Mouse (Mus musculus) intestine, embryonic 16.5 days (tissue): ENCODE data around the gene Cacna2d1. TPM values are rescaled to one million over a fixed set of nuclear protein-coding genes. Genes with fewer than 3 reads are reported as not detected.

Source experiments
- ATAC-seq: fragments of 200-750 bp; cut with Nextera tagmentation; 2 replicates; pipeline ENCODE4 v1.8.0; 2017; ENCODE audit warnings: moderate TSS enrichment, moderate library complexity
- H3K27ac ChIP-seq: fragments of 300-500 bp; sonication (generic); 2 replicates; pipeline ENCODE4 v1.5.1; 2014; ENCODE audit warnings: mild to moderate bottlenecking, low read length
- H3K27me3 ChIP-seq: fragments of 300-500 bp; sonication (generic); replicated peaks from 2 replicates; pipeline ENCODE4 v1.6.1; 2014; ENCODE audit warnings: low read length, control low read depth, mixed read lengths; ENCODE audit not compliant: control insufficient read depth, insufficient read depth
- H3K36me3 ChIP-seq: fragments of 300-500 bp; sonication (generic); 2 replicates; pipeline ENCODE4 v1.6.1; 2014; ENCODE audit warnings: low read length, control low read depth; ENCODE audit not compliant: control insufficient read depth, insufficient read depth
- H3K4me1 ChIP-seq: fragments of 300-500 bp; sonication (generic); 2 replicates; pipeline ENCODE4 v1.6.1; 2014; ENCODE audit warnings: low read length, control low read depth, mixed read lengths; ENCODE audit not compliant: control insufficient read depth, insufficient read depth
- H3K4me2 ChIP-seq: fragments of 300-500 bp; sonication (generic); 2 replicates; pipeline ENCODE4 v1.6.1; 2014; ENCODE audit warnings: low read depth, low read length, control low read depth
- H3K4me3 ChIP-seq: fragments of 300-500 bp; sonication (generic); 2 replicates; pipeline ENCODE4 v1.5.1; 2014; ENCODE audit warnings: mild to moderate bottlenecking, low read length
- H3K9ac ChIP-seq: fragments of 300-500 bp; sonication (generic); 2 replicates; pipeline ENCODE4 v1.6.1; 2014; ENCODE audit warnings: low read depth, low read length
- H3K9me3 ChIP-seq: fragments of 300-500 bp; sonication (generic); 2 replicates; pipeline ENCODE4 v1.6.1; 2016; ENCODE audit warnings: low read length, control low read depth; ENCODE audit not compliant: control insufficient read depth
- WGBS: fragments of 180-500 bp; shearing (Covaris S2); extraction: QIAGEN DNeasy Blood & Tissue Kit; methylation state at CpG from one replicate; pipeline ENCODE4 v1.1.7; 2014; 5-methylcytosine and 5-hydroxymethylcytosine counted together
- polyA plus RNA-seq: library from polyadenylated mRNA; unstranded; fragments of >200 nt; fragmentation: Nextera tagmentation; extraction: Ambion mirVana; gene quantifications from 2 replicates; pipeline ENCODE4 v1.2.1, GENCODE M21; 2015

Cacna2d1 gene
- polyA plus RNA-seq, 1 experiment from 2014 or later: 8.9 TPM

DNA sequence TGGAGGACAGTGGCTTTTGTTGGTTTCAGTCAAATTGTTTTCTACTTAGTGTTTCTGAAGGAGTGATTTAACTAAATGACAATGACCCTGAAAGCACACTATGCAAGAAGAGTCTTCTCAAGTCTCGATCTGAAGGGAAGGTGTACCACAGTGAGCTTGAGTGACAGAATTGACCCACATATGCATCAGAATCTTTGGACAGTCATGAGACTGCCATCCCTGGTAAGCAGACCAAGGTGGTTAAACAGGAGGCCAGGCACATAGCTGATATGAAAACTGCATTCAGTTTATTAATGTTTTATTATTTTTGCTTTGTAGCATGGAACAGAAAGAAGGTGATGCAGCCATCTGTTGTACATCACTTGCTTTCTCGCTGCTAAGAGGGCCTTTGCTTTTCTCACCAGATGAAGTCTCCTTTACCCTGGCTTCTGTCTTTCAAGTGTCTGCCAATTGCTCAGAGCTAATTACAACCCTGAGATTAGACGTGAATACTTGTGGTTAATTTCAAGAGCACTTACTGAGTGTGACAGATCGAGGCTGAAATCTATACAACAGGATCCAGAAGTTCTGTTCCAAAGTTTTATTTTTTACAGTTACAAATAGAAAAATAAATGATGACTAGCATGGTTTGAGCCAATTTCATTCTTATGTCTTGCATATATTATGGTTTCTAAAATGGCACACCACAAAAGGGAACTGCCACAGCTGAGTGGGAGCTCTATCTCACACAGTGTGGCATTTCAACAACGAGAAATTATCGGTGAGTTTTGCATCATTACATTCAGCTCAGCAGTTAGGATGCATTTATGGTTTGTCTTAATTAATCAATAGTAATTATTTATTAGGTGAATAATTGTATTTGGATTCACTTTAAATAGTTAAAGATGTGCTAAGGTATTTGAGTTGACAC lies 221.1 kb downstream of the Cacna2d1 start:
- no peaks in the 10 kb centered on the region for H3K27me3 ChIP-seq
- no peak overlapping the region for H3K27ac ChIP-seq
- no peak for ATAC-seq
- H3K9me3 ChIP-seq: no peaks in the 10 kb centered on the region
- H3K9ac ChIP-seq: no peak overlapping the region
- no peak overlapping the region for H3K4me2 ChIP-seq
- 73% methylated on average over 6 of the region's 6 CpGs for WGBS
- no peaks in the 10 kb centered on the region for H3K36me3 ChIP-seq
- no peaks in the 10 kb centered on the region for H3K4me1 ChIP-seq
- no peak overlapping the region for H3K4me3 ChIP-seq

GRCm38 (mm10) chr5:16163270-16163669 lies 228.8 kb downstream of the Cacna2d1 start:
- ATAC-seq: no peak

GRCm38 (mm10) chr5:16166117-16166867 lies 231.8 kb downstream of the Cacna2d1 start:
- WGBS: 61% methylated on average over 12 of the region's 12 CpGs
- Histone ChIP-seq H3K36me3 (no peaks in the 10 kb centered on the region), H3K9ac (no peak overlapping the region), H3K4me3 (no peak overlapping the region), H3K9me3 (no peaks in the 10 kb centered on the region), H3K4me1 (no peaks in the 10 kb centered on the region), H3K27me3 (no peaks in the 10 kb centered on the region), H3K27ac (no peak overlapping the region), H3K4me2 (no peak overlapping the region)
- ATAC-seq: no peak

More at GRCm38 (mm10) chr5:16163270-16163669, 228.8 kb downstream of the Cacna2d1 start:
- Histone ChIP-seq H3K9ac (no peak overlapping the region), H3K4me2 (no peak overlapping the region), H3K9me3 (no peaks in the 10 kb centered on the region), H3K27ac (no peak overlapping the region), H3K4me3 (no peak overlapping the region), H3K4me1 (no peaks in the 10 kb centered on the region), H3K27me3 (no peaks in the 10 kb centered on the region), H3K36me3 (no peaks in the 10 kb centered on the region)

GRCm38 (mm10) chr5:16166868-16167267 lies 232.4 kb downstream of the Cacna2d1 start:
- no peaks in the 10 kb centered on the region for H3K27me3 ChIP-seq
- no peaks in the 10 kb centered on the region for H3K9me3 ChIP-seq
- no peaks in the 10 kb centered on the region for H3K4me1 ChIP-seq
- no peak overlapping the region for H3K4me2 ChIP-seq
- no peak overlapping the region for H3K9ac ChIP-seq
- ATAC-seq: no peak
- H3K27ac ChIP-seq: no peak overlapping the region
- WGBS: 79% methylated on average over 1 of the region's 1 CpGs
- H3K4me3 ChIP-seq: no peak overlapping the region
- H3K36me3 ChIP-seq: no peaks in the 10 kb centered on the region

DNA sequence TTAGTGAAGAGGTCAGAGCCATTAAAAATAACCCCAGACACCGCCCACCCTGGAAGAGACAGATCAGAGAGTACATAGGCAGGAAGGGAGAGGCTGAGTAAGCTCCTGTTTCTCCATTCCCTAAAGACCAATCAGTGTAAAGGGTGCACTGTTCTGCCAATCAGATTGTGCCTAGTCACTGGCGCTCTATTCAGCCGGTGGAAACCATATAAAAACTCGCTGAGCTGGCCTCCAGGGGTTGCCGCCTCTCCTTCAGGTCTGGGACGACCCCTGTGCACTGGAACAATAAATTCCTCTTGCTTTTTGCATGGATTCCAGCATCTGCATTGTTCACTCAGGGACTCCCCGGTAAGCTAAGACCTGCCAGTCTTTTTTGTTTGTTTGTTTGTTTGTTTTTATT lies 246.6 kb downstream of the Cacna2d1 start:
- Histone ChIP-seq H3K27me3 (no peaks in the 10 kb centered on the region), H3K36me3 (no peaks in the 10 kb centered on the region), H3K27ac (no peak overlapping the region), H3K4me2 (no peak overlapping the region), H3K9me3 (no peaks in the 10 kb centered on the region), H3K4me3 (no peak overlapping the region), H3K9ac (no peak overlapping the region), H3K4me1 (no peaks in the 10 kb centered on the region)
- WGBS: 88% methylated on average over 7 of the region's 7 CpGs
- no peak for ATAC-seq

- 75% methylated on average over 1 of the region's 1 CpGs for WGBS
- no peak for ATAC-seq
- H3K4me3 ChIP-seq: no peak overlapping the region
- H3K27me3 ChIP-seq: no peaks in the 10 kb centered on the region
- no peak overlapping the region for H3K4me2 ChIP-seq
- no peaks in the 10 kb centered on the region for H3K36me3 ChIP-seq
- H3K9me3 ChIP-seq: no peaks in the 10 kb centered on the region
- no peaks in the 10 kb centered on the region for H3K4me1 ChIP-seq
- no peak overlapping the region for H3K9ac ChIP-seq
- H3K27ac ChIP-seq: no peak overlapping the region
These were observed 249.6 kb downstream of the Cacna2d1 start for GRCm38 (mm10) chr5:16184064-16184463.

DNA sequence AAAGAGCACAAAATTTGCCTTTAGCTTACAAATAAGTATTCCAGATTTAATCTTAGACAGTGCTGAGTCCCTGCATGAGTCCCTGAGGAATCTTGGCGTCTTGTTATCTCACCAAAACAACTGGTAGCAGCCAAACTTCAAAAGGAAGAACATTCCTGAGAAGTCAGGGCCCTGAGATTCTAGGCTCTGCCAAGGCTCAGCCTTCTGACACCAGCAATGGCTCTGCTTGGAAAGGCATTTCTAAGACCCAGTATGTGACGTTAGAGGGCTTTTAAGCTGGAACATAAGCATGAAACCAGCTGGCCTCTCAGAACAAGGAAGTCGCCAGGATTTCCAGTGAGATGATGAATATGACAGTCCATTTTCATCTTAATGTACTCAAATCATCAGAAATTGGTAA lies 253.4 kb downstream of the Cacna2d1 start:
- Histone ChIP-seq H3K9me3 (no peaks in the 10 kb centered on the region), H3K27me3 (no peaks in the 10 kb centered on the region), H3K36me3 (no peaks in the 10 kb centered on the region), H3K4me3 (no peak overlapping the region), H3K4me2 (no peak overlapping the region), H3K9ac (no peak overlapping the region), H3K27ac (no peak overlapping the region), H3K4me1 (no peaks in the 10 kb centered on the region)
- ATAC-seq: no peak
- 37% methylated on average over 3 of the region's 3 CpGs for WGBS

GRCm38 (mm10) chr5:16189878-16190277 lies 255.4 kb downstream of the Cacna2d1 start:
- no peak for ATAC-seq
- no peak overlapping the region for H3K4me2 ChIP-seq
- no peaks in the 10 kb centered on the region for H3K9me3 ChIP-seq
- WGBS: 49% methylated on average over 4 of the region's 4 CpGs
- H3K9ac ChIP-seq: no peak overlapping the region
- no peaks in the 10 kb centered on the region for H3K36me3 ChIP-seq
- H3K4me1 ChIP-seq: no peaks in the 10 kb centered on the region
- H3K27me3 ChIP-seq: no peaks in the 10 kb centered on the region
- no peak overlapping the region for H3K4me3 ChIP-seq
- no peak overlapping the region for H3K27ac ChIP-seq

GRCm38 (mm10) chr5:16191165-16191564 lies 256.7 kb downstream of the Cacna2d1 start:
- H3K4me2 ChIP-seq: no peak overlapping the region
- no peaks in the 10 kb centered on the region for H3K9me3 ChIP-seq
- no peak for ATAC-seq
- no peak overlapping the region for H3K9ac ChIP-seq
- 89% methylated on average over 3 of the region's 3 CpGs for WGBS
- no peak overlapping the region for H3K4me3 ChIP-seq
- no peaks in the 10 kb centered on the region for H3K27me3 ChIP-seq
- H3K4me1 ChIP-seq: no peaks in the 10 kb centered on the region
- H3K27ac ChIP-seq: no peak overlapping the region
- H3K36me3 ChIP-seq: no peaks in the 10 kb centered on the region
